Mouse (Mus musculus) mammary gland, adult 2 months (tissue): Measurements from ENCODE around the gene Eif2b2. TPM values are rescaled to one million over a fixed set of nuclear protein-coding genes. Genes with fewer than 3 reads are reported as not detected.

Experiments used
- polyA plus RNA-seq: library from polyadenylated mRNA; depleted of rRNA; stranded (reverse); fragments of >200 nt; gene quantifications from 2 replicates; pipeline ENCODE4 v1.2.3, GENCODE M21; 2012; ENCODE audit warnings: low replicate concordance; rRNA removed

Eif2b2 gene
- polyA plus RNA-seq: 92.9 and 109 TPM in 2 replicates

GRCm38 (mm10) chr12:85219236-85219904, at the start of gene Eif2b2:
Eif2b2 (plus strand) TSS chr12:85219481.

GRCm38 (mm10) chr12:85177740-85178239, 41.5 kb upstream of the Eif2b2 start, which contains the start of gene Pgf:
Pgf (minus strand) TSS chr12:85177790.

GRCm38 (mm10) chr12:85270319-85270718, 51.0 kb downstream of the Eif2b2 start, which contains the start of gene Mlh3:
Mlh3 (minus strand) TSS chr12:85270599.

Other genes starting within 250 kb of the Eif2b2 start
- 24.6 and 67.8 TPM in 2 replicates for gene Fcf1, start 248.6 kb upstream of the Eif2b2 start, polyA plus RNA-seq
- 26.1 and 41.4 TPM in 2 replicates for gene Arel1, start 248.6 kb upstream of the Eif2b2 start, polyA plus RNA-seq
- 10.8 and 16.1 TPM in 2 replicates for gene Ylpm1, start 223.2 kb upstream of the Eif2b2 start, polyA plus RNA-seq
- 3.6 and 4.1 TPM in 2 replicates for gene Prox2, start 108.7 kb upstream of the Eif2b2 start, polyA plus RNA-seq
- gene Dlst, start 108.6 kb upstream of the Eif2b2 start, polyA plus RNA-seq: 115 and 212 TPM in 2 replicates
- gene Rps6kl1, start 68.2 kb upstream of the Eif2b2 start, polyA plus RNA-seq: 2.2 and 2.7 TPM in 2 replicates
- 2.6 and 4.5 TPM in 2 replicates for gene Pgf, start 41.7 kb upstream of the Eif2b2 start, polyA plus RNA-seq
- gene Mlh3, start 51.1 kb downstream of the Eif2b2 start, polyA plus RNA-seq: 3.1 and 5.8 TPM in 2 replicates
- gene Acyp1, start 69.0 kb downstream of the Eif2b2 start, polyA plus RNA-seq: 5.3 and 7.1 TPM in 2 replicates
- 0.18 and 0.46 TPM in 2 replicates for gene Zc2hc1c, start 69.1 kb downstream of the Eif2b2 start, polyA plus RNA-seq
- gene Nek9, start 119.9 kb downstream of the Eif2b2 start, polyA plus RNA-seq: 26.1 and 36.5 TPM in 2 replicates
- gene Tmed10, start 155.4 kb downstream of the Eif2b2 start, polyA plus RNA-seq: 191 and 335 TPM in 2 replicates